Mouse (Mus musculus) urinary bladder, postnatal 10 days (tissue): ENCODE measurements around the gene Rhox4d.
"Not testable (repeated sequence)": the region's sequence is repeated elsewhere in the genome, so short reads cannot be mapped to it uniquely, and the experiment has no call there.

Experiments
- DNase-seq: peaks from one replicate; pipeline ENCODE4 v3.0.0; 2022; ENCODE audit warnings: low spot score

Rhox4d gene

GRCm38 (mm10) chrX:37514059-37514458, at the start of gene Rhox4d:
TSS of gene Rhox4d (plus strand) at chrX:37514359.
- not testable (repeated sequence) for DNase-seq

- not testable (repeated sequence) for DNase-seq
These were observed 34.1 kb upstream of the Rhox4d start, which contains the start of gene Rhox4c for GRCm38 (mm10) chrX:37480037-37480436. TSS of gene Rhox4c (plus strand) at chrX:37480337.

GRCm38 (mm10) chrX:37530152-37530551, 16.0 kb downstream of the Rhox4d start, which contains the start of gene Rhox2e:
TSS of gene Rhox2e (plus strand) at chrX:37530452.
- DNase-seq: not testable (repeated sequence)

- not testable (repeated sequence) for DNase-seq
These were observed 27.6 kb downstream of the Rhox4d start, which contains the start of gene Rhox3e for GRCm38 (mm10) chrX:37541719-37542118. TSS of gene Rhox3e (plus strand) at chrX:37542019.

GRCm38 (mm10) chrX:37557112-37557511, 43.0 kb downstream of the Rhox4d start, which contains the start of gene Rhox4e:
TSS of gene Rhox4e (plus strand) at chrX:37557412.
- DNase-seq: not testable (repeated sequence)
